Mouse (Mus musculus) stomach, embryonic 15.5 days (tissue): ENCODE data around the gene Klf3. TPM values are rescaled to one million over a fixed set of nuclear protein-coding genes. Genes with fewer than 3 reads are reported as not detected.
A peak's percentile ranks its signal among the peaks of the same experiment; 100 is the strongest.

Experiments
- ATAC-seq: fragments of 200-750 bp; cut with Nextera tagmentation; 2 replicates; pipeline ENCODE4 v1.8.0; 2017; ENCODE audit warnings: low read depth, moderate number of reproducible peaks, moderate TSS enrichment; ENCODE audit not compliant: insufficient read depth, low FRiP score
- H3K27ac ChIP-seq: fragments of 300-500 bp; sonication (generic); 2 replicates; pipeline ENCODE4 v1.5.1; 2015; ENCODE audit warnings: mild to moderate bottlenecking, inconsistent platforms
- H3K27me3 ChIP-seq: fragments of 300-500 bp; sonication (generic); replicated peaks from 2 replicates; pipeline ENCODE4 v1.6.1; 2015; ENCODE audit warnings: inconsistent platforms
- H3K36me3 ChIP-seq: fragments of 300-500 bp; sonication (generic); 2 replicates; pipeline ENCODE4 v1.6.1; 2015; ENCODE audit warnings: inconsistent platforms
- H3K4me1 ChIP-seq: fragments of 300-500 bp; sonication (generic); 2 replicates; pipeline ENCODE4 v1.6.1; 2015; ENCODE audit warnings: inconsistent platforms
- H3K4me2 ChIP-seq: fragments of 300-500 bp; sonication (generic); 2 replicates; pipeline ENCODE4 v1.6.1; 2015; ENCODE audit warnings: mild to moderate bottlenecking, inconsistent platforms
- H3K4me3 ChIP-seq: fragments of 300-500 bp; sonication (generic); replicated peaks from 2 replicates; pipeline ENCODE4 v1.5.1; 2015; ENCODE audit warnings: inconsistent platforms
- H3K9ac ChIP-seq: fragments of 300-500 bp; sonication (generic); 2 replicates; pipeline ENCODE4 v1.6.1; 2015; ENCODE audit warnings: inconsistent platforms
- H3K9me3 ChIP-seq: fragments of 300-500 bp; sonication (generic); 2 replicates; pipeline ENCODE4 v1.6.1; 2016; ENCODE audit warnings: inconsistent platforms
- WGBS: fragments of 180-500 bp; shearing (Covaris S2); methylation state at CpG from one replicate; pipeline ENCODE4 v1.1.7; 2015; 5-methylcytosine and 5-hydroxymethylcytosine counted together
- polyA plus RNA-seq: library from polyadenylated mRNA; unstranded; fragments of >200 nt; fragmentation: Nextera tagmentation; extraction: Ambion mirVana; gene quantifications from 2 replicates; pipeline ENCODE4 v1.2.1, GENCODE M21; 2015

Klf3 gene
- polyA plus RNA-seq, 1 experiment from 2014 or later: 104 TPM

- 0 out of 2 replicates have a peak, but pooled peaks cover 3% of the 10 kb centered on the region for H3K4me1 ChIP-seq
- H3K4me3 ChIP-seq: no peak overlapping the region
- no peaks in the 10 kb centered on the region for H3K9me3 ChIP-seq
- H3K27me3 ChIP-seq: no peaks in the 10 kb centered on the region
- no peak for ATAC-seq
- H3K4me2 ChIP-seq: no peak overlapping the region
- no peak overlapping the region for H3K9ac ChIP-seq
- no peak overlapping the region for H3K27ac ChIP-seq
- WGBS: 97% methylated on average over 11 of the region's 11 CpGs
- H3K36me3 ChIP-seq: peaks cover 75% of the 10 kb centered on the region
These were observed 20.2 kb downstream of the Klf3 start for GRCm38 (mm10) chr5:64823431-64823830.

DNA sequence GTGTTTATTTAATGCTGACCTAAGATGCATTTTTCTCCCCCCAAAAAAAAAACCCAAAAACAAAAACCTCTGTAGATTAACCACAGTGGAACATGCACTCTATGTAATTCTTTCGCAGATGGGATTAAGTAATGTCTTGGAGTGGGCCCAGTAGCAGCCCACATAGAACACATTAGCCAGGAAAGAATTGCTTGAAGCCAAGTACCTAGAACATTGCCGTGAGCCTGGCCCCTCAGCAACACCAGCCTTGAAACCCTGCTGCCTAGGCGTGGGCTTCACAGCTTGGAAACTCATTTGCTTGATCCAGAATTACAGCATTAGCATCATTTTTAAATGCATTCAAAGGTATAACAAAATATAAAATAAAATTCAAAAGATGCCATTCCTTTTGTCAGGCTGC, 21.6 kb downstream of the Klf3 start:
- 95% methylated on average over 3 of the region's 3 CpGs for WGBS
- Histone ChIP-seq H3K4me1 (no peaks in the 10 kb centered on the region), H3K36me3 (peaks cover 79% of the 10 kb centered on the region), H3K4me3 (no peak overlapping the region), H3K27ac (no peak overlapping the region), H3K4me2 (no peak overlapping the region), H3K27me3 (no peaks in the 10 kb centered on the region), H3K9me3 (no peaks in the 10 kb centered on the region), H3K9ac (no peak overlapping the region)
- ATAC-seq: no peak

DNA sequence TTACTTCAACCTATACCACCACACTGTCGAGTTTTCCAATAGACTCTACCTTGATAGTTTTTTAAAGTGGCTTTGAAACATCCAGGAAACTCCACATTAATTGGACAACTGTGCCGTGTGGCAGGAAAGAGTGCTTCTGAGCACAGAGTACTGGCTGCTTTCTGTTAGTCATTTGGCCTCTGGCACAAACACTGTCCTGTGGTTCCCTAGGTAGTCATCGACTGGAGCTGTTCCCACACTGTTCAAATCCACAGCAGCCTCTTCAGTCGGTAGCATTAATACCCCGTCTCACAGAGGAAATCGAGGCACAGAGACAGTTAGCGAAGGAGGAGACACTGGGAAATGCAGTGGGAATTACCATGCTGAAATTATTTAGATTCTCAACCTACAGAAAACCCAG, 22.3 kb downstream of the Klf3 start:
- Histone ChIP-seq H3K27me3 (no peaks in the 10 kb centered on the region), H3K4me2 (no peak overlapping the region), H3K9me3 (no peaks in the 10 kb centered on the region), H3K9ac (no peak overlapping the region), H3K4me3 (no peak overlapping the region), H3K36me3 (peaks cover 77% of the 10 kb centered on the region), H3K4me1 (no peaks in the 10 kb centered on the region), H3K27ac (no peak overlapping the region)
- ATAC-seq: no peak
- WGBS: 87% methylated on average over 7 of the region's 7 CpGs

DNA sequence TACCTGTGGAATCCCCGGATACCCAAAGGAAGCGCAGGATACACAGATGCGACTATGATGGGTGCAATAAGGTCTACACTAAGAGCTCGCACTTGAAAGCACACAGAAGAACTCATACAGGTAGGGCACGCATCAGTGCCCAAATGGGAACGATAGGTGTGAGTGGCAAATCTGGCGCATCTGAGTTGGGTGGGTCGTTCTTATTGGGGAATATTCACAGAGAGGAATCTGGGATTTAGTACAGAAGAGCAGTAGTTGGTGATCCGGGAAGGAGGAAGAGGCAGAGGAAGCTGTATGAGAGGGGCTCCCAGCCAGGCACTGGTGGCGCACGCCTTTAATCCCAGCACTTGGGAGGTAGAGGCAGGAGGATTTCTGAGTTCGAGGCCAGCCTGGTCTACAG, 24.0 kb downstream of the Klf3 start:
- Histone ChIP-seq H3K27me3 (no peaks in the 10 kb centered on the region), H3K27ac (no peak overlapping the region), H3K36me3 (peaks cover 71% of the 10 kb centered on the region), H3K4me1 (no peaks in the 10 kb centered on the region), H3K4me2 (no peak overlapping the region), H3K9ac (no peak overlapping the region), H3K4me3 (no peak overlapping the region), H3K9me3 (no peaks in the 10 kb centered on the region)
- ATAC-seq: no peak
- 96% methylated on average over 12 of the region's 12 CpGs for WGBS

- Histone ChIP-seq H3K27me3 (no peaks in the 10 kb centered on the region), H3K4me1 (no peaks in the 10 kb centered on the region), H3K9me3 (no peaks in the 10 kb centered on the region), H3K36me3 (peaks cover 64% of the 10 kb centered on the region), H3K9ac (no peak overlapping the region), H3K4me2 (no peak overlapping the region), H3K27ac (no peak overlapping the region), H3K4me3 (no peak overlapping the region)
- WGBS: 79% methylated on average over 9 of the region's 9 CpGs
- ATAC-seq: no peak
These were observed 25.1 kb downstream of the Klf3 start for GRCm38 (mm10) chr5:64828314-64828713.

GRCm38 (mm10) chr5:64829606-64830005, 26.4 kb downstream of the Klf3 start:
- WGBS: 96% methylated on average over 10 of the region's 10 CpGs
- no peaks in the 10 kb centered on the region for H3K4me1 ChIP-seq
- no peak overlapping the region for H3K27ac ChIP-seq
- H3K27me3 ChIP-seq: no peaks in the 10 kb centered on the region
- no peaks in the 10 kb centered on the region for H3K9me3 ChIP-seq
- no peak overlapping the region for H3K4me3 ChIP-seq
- H3K4me2 ChIP-seq: no peak overlapping the region
- ATAC-seq: no peak
- peaks cover 52% of the 10 kb centered on the region for H3K36me3 ChIP-seq
- no peak overlapping the region for H3K9ac ChIP-seq

- no peak for ATAC-seq
- H3K4me1 ChIP-seq: no peaks in the 10 kb centered on the region
- H3K9me3 ChIP-seq: no peaks in the 10 kb centered on the region
- H3K27me3 ChIP-seq: no peaks in the 10 kb centered on the region
- H3K36me3 ChIP-seq: peaks cover 47% of the 10 kb centered on the region
- no peak overlapping the region for H3K4me3 ChIP-seq
- H3K4me2 ChIP-seq: no peak overlapping the region
- WGBS: 92% methylated on average over 3 of the region's 3 CpGs
- H3K27ac ChIP-seq: no peak overlapping the region
- no peak overlapping the region for H3K9ac ChIP-seq
These were observed 27.6 kb downstream of the Klf3 start for GRCm38 (mm10) chr5:64830773-64831172.

DNA sequence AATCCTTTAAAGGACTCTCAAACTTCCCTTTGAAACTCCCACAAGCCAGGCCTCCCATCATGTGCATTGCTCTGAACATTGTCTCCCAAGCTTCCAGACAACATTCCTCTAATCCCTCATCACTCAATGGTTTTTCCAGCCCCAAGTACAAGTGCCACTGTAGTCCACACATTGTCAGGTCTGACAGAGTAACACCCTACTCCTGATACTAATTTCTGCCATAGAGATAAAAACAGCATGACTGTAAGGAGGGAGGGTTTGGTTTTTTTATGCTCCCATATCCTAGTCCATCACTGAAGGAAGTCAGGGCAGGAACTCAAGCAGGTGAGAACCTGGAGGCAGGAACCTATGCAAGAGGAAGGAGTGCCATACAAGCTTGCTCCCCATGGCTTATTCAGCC, 30.2 kb downstream of the Klf3 start:
- Histone ChIP-seq H3K36me3 (peaks cover 26% of the 10 kb centered on the region), H3K27ac (no peak overlapping the region), H3K27me3 (no peaks in the 10 kb centered on the region), H3K9ac (no peak overlapping the region), H3K9me3 (no peaks in the 10 kb centered on the region), H3K4me2 (no peak overlapping the region), H3K4me3 (no peak overlapping the region), H3K4me1 (no peaks in the 10 kb centered on the region)
- no peak for ATAC-seq

- Histone ChIP-seq H3K4me2 (no peak overlapping the region), H3K4me1 (no peaks in the 10 kb centered on the region; the same call in 1 of the 2 replicates), H3K9me3 (no peaks in the 10 kb centered on the region), H3K27ac (no peak overlapping the region), H3K27me3 (no peaks in the 10 kb centered on the region), H3K9ac (no peak overlapping the region), H3K36me3 (peaks cover 18% of the 10 kb centered on the region), H3K4me3 (no peak overlapping the region)
- no peak for ATAC-seq
- WGBS: 70% methylated on average over 1 of the region's 1 CpGs
These were observed 31.0 kb downstream of the Klf3 start for GRCm38 (mm10) chr5:64834213-64834612.

- WGBS: 73% methylated on average over 4 of the region's 4 CpGs
These were observed 32.1 kb downstream of the Klf3 start for GRCm38 (mm10) chr5:64835295-64835694.

GRCm38 (mm10) chr5:64839016-64839599, 35.9 kb downstream of the Klf3 start:
- Histone ChIP-seq H3K36me3 (no peaks in the 10 kb centered on the region), H3K9ac (no peak overlapping the region), H3K4me1 (peaks cover 8% of the 10 kb centered on the region; the same call in 1 of the 2 replicates), H3K4me3 (no peak overlapping the region), H3K4me2 (no peak overlapping the region), H3K27ac (peak overlapping the region; percentile 69), H3K27me3 (no peaks in the 10 kb centered on the region), H3K9me3 (no peaks in the 10 kb centered on the region)
- 47% methylated on average over 6 of the region's 6 CpGs for WGBS
- peak; percentile 89 for ATAC-seq

More at GRCm38 (mm10) chr5:64835295-64835694, 32.1 kb downstream of the Klf3 start:
- Histone ChIP-seq H3K4me2 (no peak overlapping the region), H3K4me1 (peaks cover 2% of the 10 kb centered on the region; the same call in 1 of the 2 replicates), H3K9me3 (no peaks in the 10 kb centered on the region), H3K4me3 (no peak overlapping the region), H3K9ac (no peak overlapping the region), H3K36me3 (peaks cover 8% of the 10 kb centered on the region), H3K27me3 (no peaks in the 10 kb centered on the region), H3K27ac (no peak overlapping the region)
- no peak for ATAC-seq

GRCm38 (mm10) chr5:64840087-64840486, 36.9 kb downstream of the Klf3 start:
- H3K36me3 ChIP-seq: no peaks in the 10 kb centered on the region
- H3K4me3 ChIP-seq: no peak overlapping the region
- H3K9me3 ChIP-seq: no peaks in the 10 kb centered on the region
- peak overlapping the region; percentile 69 for H3K27ac ChIP-seq
- ATAC-seq: peak; percentile 51; the same call in 1 of the 2 replicates
- peaks cover 8% of the 10 kb centered on the region; the same call in 1 of the 2 replicates for H3K4me1 ChIP-seq
- no peak overlapping the region for H3K4me2 ChIP-seq
- 17% methylated on average over 1 of the region's 1 CpGs for WGBS
- H3K27me3 ChIP-seq: no peaks in the 10 kb centered on the region
- no peak overlapping the region for H3K9ac ChIP-seq

DNA sequence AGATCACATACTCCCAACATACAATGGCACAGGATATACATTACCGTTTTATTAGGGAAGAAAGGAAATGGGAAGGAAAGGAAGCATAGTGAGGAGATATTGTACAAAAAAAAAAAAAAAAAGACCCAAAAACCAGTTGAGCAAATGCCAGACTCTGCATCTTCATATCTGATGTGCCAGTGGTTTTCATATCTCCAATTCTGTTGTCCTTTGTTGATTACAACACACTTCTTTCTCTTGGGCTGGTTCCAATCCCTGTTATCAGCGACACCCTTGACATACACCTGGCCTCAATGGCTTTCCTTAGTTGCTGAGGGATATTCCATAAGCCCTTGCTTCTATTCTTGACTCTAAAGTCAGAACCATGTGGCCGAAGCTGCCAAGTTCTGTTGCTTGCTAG, 41.4 kb downstream of the Klf3 start:
- Histone ChIP-seq H3K9ac (no peak overlapping the region), H3K4me2 (no peak overlapping the region), H3K4me3 (no peak overlapping the region), H3K27ac (no peak overlapping the region), H3K27me3 (no peaks in the 10 kb centered on the region), H3K4me1 (peaks cover 8% of the 10 kb centered on the region; the same call in 1 of the 2 replicates), H3K9me3 (no peaks in the 10 kb centered on the region), H3K36me3 (no peaks in the 10 kb centered on the region)
- 91% methylated on average over 3 of the region's 3 CpGs for WGBS
- ATAC-seq: no peak
